Mouse (Mus musculus) layer of hippocampus, adult 18-20 months (tissue): ENCODE measurements around the gene Cfd. TPM values are rescaled to one million over a fixed set of nuclear protein-coding genes. Genes with fewer than 3 reads are reported as not detected.

ENCODE experiments used
- DNase-seq, 2 experiments: peaks; one replicate each; pipeline ENCODE4 v3.0.0; 2022; ENCODE audit warnings: low spot score in 2 of 2
- long read RNA-seq: library from polyadenylated mRNA; stranded (forward); transcript quantifications from one replicate; pipeline ENCODE4 v2.0.0, GENCODE M21; 2021
- total RNA-seq, 2 experiments: library from RNA; stranded (reverse); gene quantifications; 2 replicates each; pipeline ENCODE4 v1.2.3; 2021

The Cfd gene
- total RNA-seq, result not detected
- long read RNA-seq, result 0 reads

- DNase-seq, result no peak
These were observed at the start of gene Cfd for GRCm38 (mm10) chr10:79890670-79891069. TSS of gene Cfd (plus strand) at chr10:79890853.

- DNase-seq, result no peak
These were observed 48.3 kb upstream of the Cfd start for GRCm38 (mm10) chr10:79842322-79842721.

- no peak for DNase-seq
These were observed 47.2 kb upstream of the Cfd start for GRCm38 (mm10) chr10:79843476-79843875.

GRCm38 (mm10) chr10:79846553-79846952, 44.1 kb upstream of the Cfd start:
- no peak for DNase-seq

GRCm38 (mm10) chr10:79849941-79850628, 40.6 kb upstream of the Cfd start:
- no peak for DNase-seq

- no peak for DNase-seq
These were observed 39.0 kb upstream of the Cfd start for GRCm38 (mm10) chr10:79851653-79852052.

GRCm38 (mm10) chr10:79852107-79852789, 38.4 kb upstream of the Cfd start:
- DNase-seq, result no peak

GRCm38 (mm10) chr10:79852827-79853226, 37.8 kb upstream of the Cfd start:
- no peak for DNase-seq

- DNase-seq, result peak; percentile 68 to 86
These were observed 37.3 kb upstream of the Cfd start for GRCm38 (mm10) chr10:79853392-79853791.

- peak; percentile 99 to 100 for DNase-seq
These were observed 36.5 kb upstream of the Cfd start, which contains the start of gene Ptbp1 for GRCm38 (mm10) chr10:79853860-79854795. TSS of gene Ptbp1 (plus strand) at chr10:79854427.

- DNase-seq, result no peak
These were observed 35.7 kb upstream of the Cfd start for GRCm38 (mm10) chr10:79854801-79855541.

GRCm38 (mm10) chr10:79855558-79856184, 35.0 kb upstream of the Cfd start:
- no peak for DNase-seq

- no peak for DNase-seq
These were observed 34.4 kb upstream of the Cfd start for GRCm38 (mm10) chr10:79856280-79856679.

- DNase-seq, result no peak
These were observed 33.8 kb upstream of the Cfd start for GRCm38 (mm10) chr10:79856704-79857451.

- DNase-seq, result no peak
These were observed 33.2 kb upstream of the Cfd start for GRCm38 (mm10) chr10:79857452-79857811.

GRCm38 (mm10) chr10:79857894-79858293, 32.8 kb upstream of the Cfd start:
- no peak for DNase-seq

- peak; percentile 70 to 81 for DNase-seq
These were observed 32.1 kb upstream of the Cfd start for GRCm38 (mm10) chr10:79858416-79859074.

- no peak for DNase-seq
These were observed 31.5 kb upstream of the Cfd start for GRCm38 (mm10) chr10:79859116-79859515.
